ENCODE assay signal across 14 mouse cellular contexts in the genomic region with DNA sequence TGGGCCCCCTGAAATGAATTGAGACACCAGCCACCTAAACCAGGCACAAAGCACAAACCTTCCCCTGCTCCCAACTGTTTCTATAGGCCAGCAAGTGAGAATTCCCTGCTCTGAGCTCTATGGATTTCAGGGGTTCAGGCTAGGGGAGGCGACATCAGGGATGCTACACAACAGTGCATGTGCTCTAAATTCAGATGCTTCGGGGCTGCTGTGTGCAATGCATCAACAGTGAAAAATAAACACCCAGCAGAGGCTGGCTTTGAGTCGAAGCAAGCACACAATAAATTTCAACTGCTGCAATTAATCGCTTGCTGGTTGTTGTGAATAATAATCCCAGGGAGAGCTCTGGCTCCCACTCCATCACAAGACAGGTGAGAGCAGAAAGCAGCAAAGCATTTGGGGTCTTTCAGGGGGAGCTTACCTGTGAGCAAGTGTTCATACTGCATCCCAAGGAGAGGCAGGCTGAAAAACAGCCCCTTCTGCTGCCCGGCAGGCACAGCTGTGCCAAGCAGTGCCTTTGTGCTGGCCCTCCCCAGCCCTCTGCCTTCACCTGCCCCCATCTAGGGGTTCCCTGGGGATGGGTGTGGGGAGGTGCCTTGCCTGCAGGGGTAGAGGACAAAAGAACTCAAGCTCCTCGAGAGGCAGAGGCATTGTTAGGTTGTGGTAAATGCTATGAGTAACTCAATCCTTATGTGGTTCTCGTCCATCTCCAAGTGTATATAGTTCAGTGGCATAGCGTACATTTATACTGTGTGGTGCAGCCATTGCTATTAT. TPM values are rescaled to one million over a fixed set of nuclear protein-coding genes. Genes with fewer than 3 reads are reported as not detected.
A peak's percentile ranks its signal among the peaks of the same experiment; 100 is the strongest.
DNase-seq lines count a peak whose midpoint lies in the region; ATAC-seq lines count a peak whose summit lies in the region.
"Had no signal": no experiment of that assay in that cellular context is flagged by ENCODE, and none has a peak within 500 bp of the region (broad histone marks: within the 10 kb centered on the region; RNA-seq: fewer than 3 reads in every experiment).

No protein-coding gene starts in this region.

- H3K27me3 ChIP-seq in embryonic facial prominence, embryonic 10.5 days (replicated peaks; ENCODE audit: low read depth, poor library complexity, severe bottlenecking): no peaks in the 10 kb centered on the region
- no peaks in the 10 kb centered on the region for H3K27me3 ChIP-seq in forebrain, embryonic 11.5 days (ENCODE audit: control insufficient read depth, insufficient read depth, low read length)
- no peaks in the 10 kb centered on the region for H3K27me3 ChIP-seq in hindbrain, embryonic 14.5 days (ENCODE audit: control insufficient read depth, insufficient read depth, low read length)
- H3K27me3 ChIP-seq in midbrain, embryonic 13.5 days: no peaks in the 10 kb centered on the region
- H3K27me3 ChIP-seq: kidney, embryonic 15.5 days; limb, embryonic 15.5 days had no signal

- H3K4me1 ChIP-seq in embryonic facial prominence, embryonic 10.5 days: peaks cover 36% of the 10 kb centered on the region
- H3K4me1 ChIP-seq in forebrain, embryonic 11.5 days (replicated peaks; ENCODE audit: control insufficient read depth, insufficient read depth, low read length): peaks cover 5% of the 10 kb centered on the region; the same call in 1 of the 2 replicates
- peaks cover 25% of the 10 kb centered on the region for H3K4me1 ChIP-seq in hindbrain, embryonic 14.5 days (replicated peaks; ENCODE audit: control insufficient read depth, insufficient read depth, low read length)
- peaks cover 31% of the 10 kb centered on the region for H3K4me1 ChIP-seq in midbrain, embryonic 13.5 days (replicated peaks)

- no peak overlapping the region for H3K4me2 ChIP-seq in forebrain, embryonic 11.5 days (ENCODE audit: low read depth, low read length, severe bottlenecking)
- H3K4me2 ChIP-seq in hindbrain, embryonic 14.5 days (replicated peaks): no peak overlapping the region
- H3K4me2 ChIP-seq in midbrain, embryonic 13.5 days (replicated peaks): peak overlapping the region; percentile 13
- H3K4me2 ChIP-seq: kidney, embryonic 15.5 days; limb, embryonic 15.5 days had no signal

- no peaks in the 10 kb centered on the region; the same call in 1 of the 2 replicates for H3K9me3 ChIP-seq in embryonic facial prominence, embryonic 10.5 days
- no peaks in the 10 kb centered on the region for H3K9me3 ChIP-seq in forebrain, embryonic 11.5 days (ENCODE audit: control insufficient read depth, low read length)
- H3K9me3 ChIP-seq in hindbrain, embryonic 14.5 days (ENCODE audit: control insufficient read depth, low read length): peaks cover 3% of the 10 kb centered on the region; the same call in 1 of the 2 replicates
- H3K9me3 ChIP-seq in midbrain, embryonic 13.5 days: 0 out of 2 replicates have a peak, but pooled peaks cover 6% of the 10 kb centered on the region

- 67% methylated on average over 8 of the region's 8 CpGs for WGBS in embryonic facial prominence, embryonic 10.5 days
- WGBS in forebrain, embryonic 11.5 days: 60% methylated on average over 8 of the region's 8 CpGs
- 44% methylated on average over 8 of the region's 8 CpGs for WGBS in hindbrain, embryonic 14.5 days
- 53% methylated on average over 8 of the region's 8 CpGs for WGBS in midbrain, embryonic 13.5 days

- peak overlapping the region; percentile 20; the same call in 1 of the 2 replicates for H3K9ac ChIP-seq in forebrain, embryonic 11.5 days (ENCODE audit: low read length)
- peak overlapping the region; percentile 42 for H3K9ac ChIP-seq in hindbrain, embryonic 14.5 days
- H3K9ac ChIP-seq in midbrain, embryonic 13.5 days (replicated peaks): peak overlapping the region; percentile 51
- H3K9ac ChIP-seq: kidney, embryonic 15.5 days had no signal

- ATAC-seq in forebrain, embryonic 11.5 days (replicated peaks; ENCODE audit: low FRiP score): no peak; the same call in 1 of the 2 replicates
- peak; percentile 43; the same call in 1 of the 2 replicates for ATAC-seq in hindbrain, embryonic 14.5 days (ENCODE audit: low FRiP score)
- peak; percentile 53 for ATAC-seq in midbrain, embryonic 13.5 days

- DNase-seq in embryonic facial prominence, embryonic 10.5 days (ENCODE audit: low spot score): no peak
- DNase-seq in forebrain, embryonic 11.5 days (ENCODE audit: low spot score): peak; percentile 44
- peak; percentile 35 for DNase-seq in hindbrain, embryonic 14.5 days (ENCODE audit: low spot score)
- DNase-seq in thymus, adult 18-20 months: no peak
- no peak for DNase-seq in lung, adult 18-20 months
- no peak for DNase-seq in left cerebral cortex, adult 9 months (ENCODE audit: low spot score in 2 of 2)
- no peak for DNase-seq in cerebellum, postnatal 4 days (ENCODE audit: low spot score in 2 of 2)
- DNase-seq: cerebellum, adult 9-11 months; gastrocnemius, adult 2 months; lung, postnatal 14 days had no signal

- H3K4me3 ChIP-seq in embryonic facial prominence, embryonic 10.5 days: no peak overlapping the region
- H3K4me3 ChIP-seq in forebrain, embryonic 11.5 days (ENCODE audit: low read depth, low read length): no peak overlapping the region
- H3K4me3 ChIP-seq in hindbrain, embryonic 14.5 days (replicated peaks; ENCODE audit: low read length): no peak overlapping the region
- H3K4me3 ChIP-seq in midbrain, embryonic 13.5 days (replicated peaks): no peak overlapping the region
- H3K4me3 ChIP-seq: gastrocnemius, adult 2 months; heart, embryonic 10.5 days; kidney, embryonic 15.5 days; limb, embryonic 15.5 days had no signal

- H3K27ac ChIP-seq in embryonic facial prominence, embryonic 10.5 days (replicated peaks): peak overlapping the region; percentile 73
- H3K27ac ChIP-seq in forebrain, embryonic 11.5 days (ENCODE audit: low read depth, low read length): peak overlapping the region; percentile 12; the same call in 1 of the 2 replicates
- peak overlapping the region; percentile 87 for H3K27ac ChIP-seq in hindbrain, embryonic 14.5 days
- peak overlapping the region; percentile 79 for H3K27ac ChIP-seq in midbrain, embryonic 13.5 days
- H3K27ac ChIP-seq: gastrocnemius, adult 2 months; heart, embryonic 10.5 days; kidney, embryonic 15.5 days had no signal

- H3K36me3 ChIP-seq in embryonic facial prominence, embryonic 10.5 days (replicated peaks): no peaks in the 10 kb centered on the region
- no peaks in the 10 kb centered on the region for H3K36me3 ChIP-seq in forebrain, embryonic 11.5 days (ENCODE audit: control insufficient read depth, insufficient read depth, low read length)
- H3K36me3 ChIP-seq in hindbrain, embryonic 14.5 days (replicated peaks; ENCODE audit: control insufficient read depth, insufficient read depth): no peaks in the 10 kb centered on the region
- no peaks in the 10 kb centered on the region; the same call in 1 of the 2 replicates for H3K36me3 ChIP-seq in midbrain, embryonic 13.5 days
- H3K36me3 ChIP-seq: heart, embryonic 10.5 days; kidney, embryonic 15.5 days; limb, embryonic 15.5 days had no signal

RNA-seq across cellular contexts. Expression of a gene that starts 24.6 kb away (rescaled TPM):
- polyA plus RNA-seq in embryonic facial prominence, embryonic 10.5 days (2016; fragmentation: Nextera tagmentation; extraction: Ambion mirVana): 12.9 and 14.8 TPM in 2 replicates
- polyA plus RNA-seq in forebrain, embryonic 11.5 days (2014; fragmentation: Nextera tagmentation; extraction: Ambion mirVana): 3.8 and 5.4 TPM in 2 replicates
- 8.3 and 10.1 TPM in 2 replicates for polyA plus RNA-seq in hindbrain, embryonic 14.5 days (2014; fragmentation: Nextera tagmentation; extraction: Ambion mirVana)
- polyA plus RNA-seq in midbrain, embryonic 13.5 days (2015; fragmentation: Nextera tagmentation; extraction: Ambion mirVana): 4.1 and 5.9 TPM in 2 replicates

Comparison
In these comparisons a context has a peak if more than half of its experiments do, and no peak if none do; other contexts are left out.
1. DNase-seq: peak in forebrain, embryonic 11.5 days (single experiment) and hindbrain, embryonic 14.5 days (single experiment); none in embryonic facial prominence, embryonic 10.5 days (single experiment), thymus, adult 18-20 months (0 of 2), lung, adult 18-20 months (0 of 2), left cerebral cortex, adult 9 months (0 of 2) and cerebellum, postnatal 4 days (0 of 2).
2. H3K27ac ChIP-seq: peak in every context shown above with its lines; median percentile 87 in hindbrain, embryonic 14.5 days; 79 in midbrain, embryonic 13.5 days; 73 in embryonic facial prominence, embryonic 10.5 days; 12 in forebrain, embryonic 11.5 days.
3. Peak in every context shown above with its lines, with median percentiles within 50 percentile points of each other: H3K9ac ChIP-seq.